Mouse (Mus musculus) stomach, embryonic 16.5 days (tissue): Measurements from ENCODE around the gene Kdelr1. TPM values are rescaled to one million over a fixed set of nuclear protein-coding genes. Genes with fewer than 3 reads are reported as not detected.
"Not testable (repeated sequence)": the region's sequence is repeated elsewhere in the genome, so short reads cannot be mapped to it uniquely, and the experiment has no call there.

Source experiments
- ATAC-seq: fragments of 200-750 bp; cut with Nextera tagmentation; 2 replicates; pipeline ENCODE4 v1.8.0; 2017; ENCODE audit warnings: moderate number of reproducible peaks, moderate TSS enrichment; ENCODE audit not compliant: insufficient read depth, low FRiP score
- H3K27ac ChIP-seq: fragments of 300-500 bp; sonication (generic); 2 replicates; pipeline ENCODE4 v1.5.1; 2014; ENCODE audit warnings: low read length
- H3K27me3 ChIP-seq: fragments of 300-500 bp; sonication (generic); 2 replicates; pipeline ENCODE4 v1.6.1; 2014; ENCODE audit warnings: low read length, control low read depth, mixed read lengths; ENCODE audit not compliant: control insufficient read depth, insufficient read depth
- H3K36me3 ChIP-seq: fragments of 300-500 bp; sonication (generic); 2 replicates; pipeline ENCODE4 v1.6.1; 2014; ENCODE audit warnings: low read length; ENCODE audit not compliant: control insufficient read depth, insufficient read depth
- H3K4me1 ChIP-seq: fragments of 300-500 bp; sonication (generic); 2 replicates; pipeline ENCODE4 v1.6.1; 2014; ENCODE audit warnings: low read length, control low read depth, mixed read lengths; ENCODE audit not compliant: control insufficient read depth, insufficient read depth
- H3K4me2 ChIP-seq: fragments of 300-500 bp; sonication (generic); 2 replicates; pipeline ENCODE4 v1.6.1; 2014; ENCODE audit warnings: low read depth, low read length, mixed read lengths
- H3K4me3 ChIP-seq: fragments of 300-500 bp; sonication (generic); replicated peaks from 2 replicates; pipeline ENCODE4 v1.5.1; 2014; ENCODE audit warnings: mild to moderate bottlenecking, low read length
- H3K9ac ChIP-seq: fragments of 300-500 bp; sonication (generic); 2 replicates; pipeline ENCODE4 v1.6.1; 2014; ENCODE audit warnings: low read length
- H3K9me3 ChIP-seq: fragments of 300-500 bp; sonication (generic); replicated peaks from 2 replicates; pipeline ENCODE4 v1.6.1; 2016; ENCODE audit warnings: low read length, control low read depth; ENCODE audit not compliant: control insufficient read depth
- WGBS: fragments of 180-500 bp; shearing (Covaris S2); extraction: QIAGEN DNeasy Blood & Tissue Kit; methylation state at CpG from one replicate; pipeline ENCODE4 v1.1.7; 2014; 5-methylcytosine and 5-hydroxymethylcytosine counted together
- polyA plus RNA-seq: library from polyadenylated mRNA; unstranded; fragments of >200 nt; fragmentation: Nextera tagmentation; extraction: Ambion mirVana; gene quantifications from 2 replicates; pipeline ENCODE4 v1.2.1, GENCODE M21; 2015

The Kdelr1 gene
- polyA plus RNA-seq, 1 experiment from 2014 or later = 76.7 TPM

DNA sequence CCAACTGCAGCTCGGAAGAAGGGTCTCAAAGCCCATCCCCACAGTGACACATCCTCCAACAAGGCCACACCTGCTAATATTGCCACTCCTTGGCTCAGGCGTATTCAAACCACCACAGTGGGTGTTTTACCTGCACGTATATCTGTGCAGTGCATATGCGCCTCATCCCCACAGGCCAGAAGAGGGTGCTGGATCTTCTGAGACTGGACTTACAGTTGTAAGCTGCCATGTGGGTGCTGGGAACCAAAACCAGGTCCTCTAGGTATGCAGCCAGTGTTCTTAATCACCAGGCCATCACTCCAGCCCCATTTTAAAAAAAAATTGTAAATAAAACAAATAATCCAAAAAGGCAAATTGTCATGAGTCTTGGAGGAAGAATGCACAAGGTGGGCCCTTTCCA lies 8.0 kb downstream of the Kdelr1 start:
- no peak for ATAC-seq
- Histone ChIP-seq H3K27me3 (no peaks in the 10 kb centered on the region), H3K4me1 (no peaks in the 10 kb centered on the region), H3K4me2 (no peak overlapping the region), H3K4me3 (no peak overlapping the region), H3K27ac (no peak overlapping the region), H3K9ac (no peak overlapping the region), H3K9me3 (no peaks in the 10 kb centered on the region), H3K36me3 (peaks cover 53% of the 10 kb centered on the region)
- WGBS = 92% methylated on average over 4 of the region's 4 CpGs

DNA sequence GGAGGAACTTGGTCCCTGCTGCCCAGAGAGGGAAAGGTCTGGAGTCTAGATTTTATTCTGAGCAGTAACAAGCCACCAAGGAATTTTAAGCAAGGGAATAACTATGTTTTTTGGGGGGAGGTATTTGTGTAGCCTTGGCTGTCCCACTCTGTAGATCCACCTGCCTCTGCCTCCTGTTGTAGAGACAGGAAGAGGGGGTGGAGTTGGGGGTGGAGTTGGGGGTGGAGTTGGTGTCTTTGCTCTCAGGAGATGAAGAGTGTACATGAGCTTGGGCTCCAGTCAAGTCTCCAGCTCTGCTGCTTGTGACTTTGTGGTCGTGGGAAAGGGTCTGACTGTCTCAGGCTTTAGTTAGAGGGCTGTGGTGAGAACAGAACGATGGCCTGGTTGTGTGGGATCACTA lies 8.4 kb downstream of the Kdelr1 start:
- no peaks in the 10 kb centered on the region for H3K4me1 ChIP-seq
- H3K9me3 ChIP-seq = no peaks in the 10 kb centered on the region
- no peak overlapping the region for H3K4me3 ChIP-seq
- ATAC-seq = no peak
- no peak overlapping the region for H3K4me2 ChIP-seq
- no peaks in the 10 kb centered on the region for H3K27me3 ChIP-seq
- peaks cover 53% of the 10 kb centered on the region for H3K36me3 ChIP-seq
- 94% methylated on average over 2 of the region's 2 CpGs for WGBS
- no peak overlapping the region for H3K27ac ChIP-seq
- H3K9ac ChIP-seq = no peak overlapping the region

DNA sequence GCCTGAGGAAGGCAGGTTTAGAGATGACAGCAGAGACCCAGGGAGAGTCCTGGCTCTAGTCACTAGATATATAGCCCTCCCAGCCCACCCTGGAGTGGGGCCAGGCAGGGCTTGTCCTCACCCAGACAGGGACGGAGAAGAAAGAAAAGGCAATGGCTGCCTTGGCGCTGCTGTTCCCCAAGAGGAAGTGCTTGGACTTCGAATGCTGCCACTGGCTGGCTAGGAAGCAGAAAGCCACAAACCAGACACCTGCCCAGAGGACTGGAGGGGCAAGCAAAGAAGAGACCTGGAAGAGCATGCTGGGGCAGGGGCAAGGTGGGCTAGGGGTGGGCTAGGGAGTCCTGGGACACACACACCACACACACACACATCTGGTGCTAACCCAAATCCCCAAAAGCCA lies 14.7 kb downstream of the Kdelr1 start:
- Histone ChIP-seq H3K4me1 (no peaks in the 10 kb centered on the region), H3K4me3 (no peak overlapping the region), H3K27me3 (no peaks in the 10 kb centered on the region), H3K9ac (0 out of 2 replicates have a peak overlapping the region, but pooled peaks have one; percentile 14), H3K36me3 (peaks cover 18% of the 10 kb centered on the region), H3K4me2 (no peak overlapping the region), H3K27ac (no peak overlapping the region), H3K9me3 (no peaks in the 10 kb centered on the region)
- no peak for ATAC-seq
- 52% methylated on average over 3 of the region's 3 CpGs for WGBS

- Histone ChIP-seq H3K27me3 (no peaks in the 10 kb centered on the region), H3K4me1 (no peaks in the 10 kb centered on the region; the same call in 1 of the 2 replicates), H3K36me3 (no peaks in the 10 kb centered on the region), H3K27ac (no peak overlapping the region), H3K9ac (no peak overlapping the region), H3K4me3 (no peak overlapping the region), H3K4me2 (no peak overlapping the region), H3K9me3 (no peaks in the 10 kb centered on the region)
- WGBS = 67% methylated on average over 2 of the region's 2 CpGs
- no peak for ATAC-seq
Measured at GRCm38 (mm10) chr7:45892651-45893050, 20.1 kb downstream of the Kdelr1 start.

DNA sequence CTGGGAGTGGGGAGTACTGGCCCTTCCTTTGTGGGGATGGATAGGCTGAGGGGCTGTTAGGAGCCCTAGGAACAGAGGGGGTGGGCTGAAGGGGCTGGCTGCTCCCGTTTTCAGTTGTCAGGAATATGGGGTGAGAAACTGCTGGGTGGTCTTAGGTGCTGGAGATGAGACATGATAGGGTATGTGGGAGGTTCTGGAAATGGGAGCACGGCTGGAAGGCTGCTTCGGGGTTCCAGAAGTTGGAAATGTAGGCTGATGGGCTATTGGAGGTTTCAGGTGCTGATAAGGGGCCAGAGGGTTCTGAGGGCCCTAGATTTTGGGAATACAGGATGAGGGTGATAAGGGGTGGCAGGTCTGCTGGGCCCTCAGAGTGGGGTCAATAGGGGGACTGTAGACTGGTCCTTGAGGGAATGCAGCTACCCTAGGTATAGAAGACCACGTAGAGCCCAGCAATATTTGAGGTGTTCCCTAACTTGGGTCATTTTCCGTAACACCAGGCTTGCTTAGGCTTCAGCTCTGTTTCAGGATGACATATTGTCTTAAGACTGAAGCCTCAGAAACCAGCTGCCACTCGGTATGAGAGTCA lies 23.5 kb downstream of the Kdelr1 start:
- 75% methylated on average over 6 of the region's 6 CpGs for WGBS
- Histone ChIP-seq H3K9ac (peak overlapping the region; percentile 44), H3K4me1 (peaks cover 5% of the 10 kb centered on the region), H3K9me3 (no peaks in the 10 kb centered on the region), H3K27me3 (no peaks in the 10 kb centered on the region), H3K36me3 (no peaks in the 10 kb centered on the region), H3K4me3 (peak overlapping the region; percentile 15), H3K27ac (no peak overlapping the region), H3K4me2 (peak overlapping the region; percentile 47)
- peak; percentile 6 for ATAC-seq

GRCm38 (mm10) chr7:45896517-45897257 lies 24.1 kb downstream of the Kdelr1 start, which contains the start of the genes Syngr4 and Tmem143:
Gene Syngr4 (minus strand): TSS chr7:45896714.
Gene Tmem143 (plus strand): TSS chr7:45896941.
- H3K4me2 ChIP-seq = peak within 1 kb of the TSS; percentile 93
- ATAC-seq = peak; percentile 91
- no peaks in the 10 kb centered on the region for H3K9me3 ChIP-seq
- H3K4me1 ChIP-seq = peaks cover 5% of the 10 kb centered on the region
- H3K4me3 ChIP-seq = peak within 1 kb of the TSS; percentile 64
- under 1% methylated on average over 40 of the region's 40 CpGs for WGBS
- H3K27ac ChIP-seq = peak within 1 kb of the TSS; percentile 85
- peak within 1 kb of the TSS; percentile 84 for H3K9ac ChIP-seq
- no peaks in the 10 kb centered on the region for H3K27me3 ChIP-seq
- no peaks in the 10 kb centered on the region for H3K36me3 ChIP-seq

DNA sequence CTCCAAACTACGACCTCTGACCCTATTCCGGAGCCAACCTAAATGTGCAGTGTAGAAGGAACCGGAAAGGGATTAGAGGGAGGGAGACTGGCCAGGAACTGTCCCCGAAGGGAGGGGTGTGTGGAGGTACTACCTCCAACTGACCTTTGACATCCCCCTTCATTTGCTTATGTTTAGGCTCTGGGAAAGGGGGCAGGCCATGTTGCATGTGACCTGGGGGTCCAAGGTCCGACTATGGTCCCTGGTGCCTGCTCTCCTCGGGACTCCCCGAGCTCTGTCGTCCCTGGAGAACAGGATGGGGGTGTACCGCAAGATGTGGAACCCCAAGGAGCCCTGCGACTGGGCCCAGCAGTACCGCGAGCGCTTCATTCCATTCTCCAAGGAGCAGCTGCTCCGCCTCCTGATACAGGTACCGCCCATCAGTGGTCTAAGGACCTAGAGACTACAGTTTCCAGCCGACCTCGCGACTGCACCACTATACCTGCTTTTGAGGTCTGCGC lies 24.7 kb downstream of the Kdelr1 start:
- Histone ChIP-seq H3K27me3 (no peaks in the 10 kb centered on the region), H3K4me3 (peak overlapping the region; percentile 64), H3K9me3 (no peaks in the 10 kb centered on the region), H3K4me2 (peak overlapping the region; percentile 93), H3K27ac (peak overlapping the region; percentile 85), H3K9ac (peak overlapping the region; percentile 84), H3K4me1 (peaks cover 5% of the 10 kb centered on the region), H3K36me3 (no peaks in the 10 kb centered on the region)
- WGBS = under 1% methylated on average over 19 of the region's 19 CpGs
- peak; percentile 61 for ATAC-seq

- peak overlapping the region; percentile 64; the same call in 1 of the 2 replicates for H3K4me3 ChIP-seq
- 54% methylated on average over 4 of the region's 4 CpGs for WGBS
- H3K27ac ChIP-seq = not testable (repeated sequence)
Measured at GRCm38 (mm10) chr7:45898125-45898524, 25.6 kb downstream of the Kdelr1 start.

DNA sequence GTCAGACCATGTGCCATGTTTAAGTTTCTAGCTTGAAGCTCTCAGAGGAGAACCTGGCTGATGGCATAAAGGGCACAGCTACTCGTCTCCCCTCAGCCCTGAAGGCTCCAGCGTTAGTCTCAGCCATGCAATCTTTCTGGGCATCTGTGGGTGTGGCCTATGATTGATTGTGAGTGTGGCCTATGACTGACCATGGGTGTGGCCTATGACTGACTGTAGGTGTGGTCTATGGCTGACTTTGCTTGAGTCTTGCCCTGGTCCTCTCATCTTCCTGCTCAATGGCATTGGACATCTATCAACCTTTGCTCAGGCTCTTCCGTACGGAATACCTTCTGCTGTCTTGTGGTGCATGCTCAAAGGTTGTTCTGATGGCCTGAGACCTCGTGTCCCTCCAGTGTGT lies 29.0 kb downstream of the Kdelr1 start:
- no peak for ATAC-seq
- WGBS = 39% methylated on average over 5 of the region's 5 CpGs

More at GRCm38 (mm10) chr7:45898125-45898524, 25.6 kb downstream of the Kdelr1 start:
- H3K36me3 ChIP-seq, H3K4me1 ChIP-seq, H3K9me3 ChIP-seq, H3K9ac ChIP-seq, H3K27me3 ChIP-seq, ATAC-seq: not testable (repeated sequence)
- peak overlapping the region; percentile 93 for H3K4me2 ChIP-seq

More for the DNA sequence above, 29.0 kb downstream of the Kdelr1 start:
- no peak overlapping the region for H3K4me2 ChIP-seq
- no peak overlapping the region for H3K9ac ChIP-seq
- no peak overlapping the region for H3K4me3 ChIP-seq
- no peaks in the 10 kb centered on the region for H3K9me3 ChIP-seq
- H3K36me3 ChIP-seq = no peaks in the 10 kb centered on the region
- no peak overlapping the region for H3K27ac ChIP-seq
- H3K4me1 ChIP-seq = peaks cover 5% of the 10 kb centered on the region
- H3K27me3 ChIP-seq = no peaks in the 10 kb centered on the region
